Mouse (Mus musculus) brain, embryonic 18.5 days (tissue): Measurements from ENCODE around the gene Zswim4.
A peak's percentile ranks its signal among the peaks of the same experiment; 100 is the strongest.
"Not testable (repeated sequence)": the region's sequence is repeated elsewhere in the genome, so short reads cannot be mapped to it uniquely, and the experiment has no call there.

Experiments used
- DNase-seq: peaks from one replicate; pipeline ENCODE4 v3.0.0-alpha.2; 2012; ENCODE audit warnings: low read depth, low spot score

Gene Zswim4

GRCm38 (mm10) chr8:84236998-84237473 is at the start of gene Zswim4:
TSS of gene Zswim4 (minus strand) at chr8:84237055.
- DNase-seq, result peak; percentile 99

GRCm38 (mm10) chr8:84285665-84286064 is 48.8 kb upstream of the Zswim4 start:
- DNase-seq, result not testable (repeated sequence)

GRCm38 (mm10) chr8:84284608-84285063 is 47.8 kb upstream of the Zswim4 start:
- no peak for DNase-seq

- no peak for DNase-seq
Measured at GRCm38 (mm10) chr8:84280777-84281176, 43.9 kb upstream of the Zswim4 start.

GRCm38 (mm10) chr8:84276447-84276846 is 39.6 kb upstream of the Zswim4 start:
- no peak for DNase-seq

- DNase-seq, result no peak
Measured at GRCm38 (mm10) chr8:84273968-84274367, 37.1 kb upstream of the Zswim4 start.

GRCm38 (mm10) chr8:84272302-84272701 is 35.4 kb upstream of the Zswim4 start:
- no peak for DNase-seq

- peak; percentile 100 for DNase-seq
Measured at GRCm38 (mm10) chr8:84269950-84270773, 33.3 kb upstream of the Zswim4 start, which contains the start of gene Ccdc130. TSS of gene Ccdc130 (minus strand) at chr8:84270380.

- no peak for DNase-seq
Measured at GRCm38 (mm10) chr8:84261098-84261497, 24.2 kb upstream of the Zswim4 start.

GRCm38 (mm10) chr8:84256822-84257610 is 20.2 kb upstream of the Zswim4 start, which contains the start of gene Mri1:
TSS of gene Mri1 (minus strand) at chr8:84257326.
- DNase-seq, result peak; percentile 79

GRCm38 (mm10) chr8:84256458-84256821 is 19.6 kb upstream of the Zswim4 start:
- DNase-seq, result no peak

GRCm38 (mm10) chr8:84255858-84256257 is 19.0 kb upstream of the Zswim4 start:
- no peak for DNase-seq

GRCm38 (mm10) chr8:84249257-84250170 is 12.7 kb upstream of the Zswim4 start, which contains the start of gene D8Ertd738e:
TSS of gene D8Ertd738e (minus strand) at chr8:84249719.
- DNase-seq, result peak; percentile 83

- no peak for DNase-seq
Measured at GRCm38 (mm10) chr8:84241821-84242220, 5.0 kb upstream of the Zswim4 start.

- no peak for DNase-seq
Measured at GRCm38 (mm10) chr8:84241167-84241566, 4.3 kb upstream of the Zswim4 start.

- no peak for DNase-seq
Measured at GRCm38 (mm10) chr8:84237542-84238229, 831 bp upstream of the Zswim4 start.

- no peak for DNase-seq
Measured at GRCm38 (mm10) chr8:84236410-84236997, 351 bp downstream of the Zswim4 start.

- no peak for DNase-seq
Measured at GRCm38 (mm10) chr8:84235746-84236409, 977 bp downstream of the Zswim4 start.

GRCm38 (mm10) chr8:84233055-84233454 is 3.8 kb downstream of the Zswim4 start:
- DNase-seq, result no peak

- DNase-seq, result no peak
Measured at GRCm38 (mm10) chr8:84230735-84231134, 6.1 kb downstream of the Zswim4 start.
